Mouse (Mus musculus) testis, postnatal 10 days (tissue): Measurements from ENCODE around the gene Plod2.
A peak's percentile ranks its signal among the peaks of the same experiment; 100 is the strongest.

Experiments used
- DNase-seq: peaks from one replicate; pipeline ENCODE4 v3.0.0; 2021; ENCODE audit warnings: low spot score

Plod2 gene

DNA sequence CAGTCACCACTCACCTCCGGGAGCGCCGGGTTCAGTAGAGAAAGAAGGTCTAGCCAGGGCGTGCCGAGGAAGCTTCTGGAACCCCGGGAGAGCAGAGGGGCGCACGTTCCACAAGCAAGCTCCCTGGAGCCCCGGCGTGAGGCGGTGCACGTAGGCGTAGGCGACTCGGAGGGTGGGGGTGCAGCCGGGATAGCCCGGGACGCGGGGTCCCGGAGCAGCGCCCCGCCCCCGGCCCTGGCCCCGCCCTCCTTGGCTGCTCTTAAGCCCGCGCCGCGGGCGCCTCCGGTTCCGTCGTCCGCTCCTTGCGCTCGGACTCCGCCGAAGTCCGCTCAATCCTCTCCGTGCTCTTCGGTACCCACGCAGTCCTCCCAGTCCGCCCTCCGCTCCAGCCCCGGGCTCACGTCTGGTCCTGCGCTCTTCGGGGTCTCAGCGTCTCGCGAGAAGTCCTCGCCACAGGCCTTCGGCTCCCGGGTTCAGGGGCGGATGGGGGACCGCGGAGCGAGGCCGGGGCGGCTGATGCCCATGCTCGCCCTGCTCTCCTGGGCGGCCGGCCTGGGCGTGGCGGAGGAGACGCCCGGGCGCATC is at the start of gene Plod2:
Plod2 (plus strand) TSS at position 247 of the 585 bp plus-strand sequence.
- DNase-seq: peak; percentile 83

DNA sequence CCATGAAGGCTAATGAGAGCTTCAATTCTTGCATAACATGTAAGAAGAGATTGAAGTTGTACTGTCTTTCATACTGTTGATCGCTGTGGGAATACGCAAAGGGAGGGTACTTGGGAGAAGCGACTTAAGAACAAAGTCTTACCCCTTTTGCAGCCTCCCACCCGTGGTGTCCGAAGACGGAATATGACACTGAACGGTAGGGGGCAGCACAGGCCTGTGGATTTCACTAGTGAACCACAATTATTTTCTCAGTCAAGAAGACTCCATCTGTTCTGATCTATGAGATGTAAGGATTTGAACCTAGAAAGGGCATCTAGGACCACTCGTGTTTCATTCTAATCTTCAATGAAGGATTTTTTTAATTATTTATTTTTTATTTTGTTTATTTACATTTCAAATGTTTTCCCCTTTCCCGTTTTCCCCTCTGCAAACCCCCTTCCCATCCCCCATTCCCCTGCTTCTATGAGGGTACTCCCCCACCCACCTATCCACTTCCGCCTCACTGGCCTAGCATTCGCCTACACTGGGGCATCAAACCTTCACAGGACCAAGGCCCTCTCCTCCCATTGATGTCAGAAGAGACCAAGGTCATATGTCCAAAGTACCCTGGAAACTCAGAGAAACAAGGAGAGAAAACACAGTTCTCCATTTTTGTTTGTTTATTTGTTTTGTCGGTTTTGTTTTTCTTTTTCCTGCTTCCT is 42.2 kb upstream of the Plod2 start:
- DNase-seq: peak; percentile 97

DNA sequence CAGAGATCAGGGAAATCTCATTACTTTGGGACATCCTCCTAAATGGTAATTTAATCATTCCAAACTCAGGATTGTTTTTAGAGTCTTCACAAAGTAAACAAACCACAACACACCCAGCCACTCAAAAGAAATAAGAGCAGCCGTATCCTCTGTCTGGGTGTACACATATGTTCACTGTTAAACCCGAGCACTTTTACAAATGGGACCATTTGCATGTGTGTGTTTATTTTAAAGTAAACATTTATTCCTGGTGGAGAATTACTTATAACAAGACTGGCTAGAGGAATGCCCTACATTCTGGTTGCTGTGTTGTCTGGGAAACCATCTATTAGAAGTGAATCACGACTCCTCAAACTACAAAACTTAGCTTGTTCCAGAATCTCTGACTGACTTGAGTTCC is 37.8 kb upstream of the Plod2 start:
- DNase-seq: no peak

DNA sequence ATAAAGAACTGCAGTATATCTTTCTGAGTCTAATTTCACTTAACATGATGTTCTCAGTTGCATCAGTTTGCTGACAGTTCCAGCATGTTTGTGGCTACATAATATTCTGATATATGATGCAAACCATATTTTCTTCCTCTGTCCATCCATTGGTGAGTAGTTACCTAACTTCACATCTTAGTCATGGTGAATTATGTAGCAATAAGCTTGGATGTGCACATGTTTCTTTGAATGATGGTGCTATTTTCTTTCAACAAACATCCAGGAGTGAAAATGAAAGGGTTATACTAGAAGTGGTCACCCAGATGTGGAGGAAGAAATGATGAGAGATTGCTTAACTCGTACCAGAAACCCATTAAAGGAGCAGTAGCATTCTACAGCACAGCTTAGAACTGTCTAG is 37.1 kb upstream of the Plod2 start:
- no peak for DNase-seq

DNA sequence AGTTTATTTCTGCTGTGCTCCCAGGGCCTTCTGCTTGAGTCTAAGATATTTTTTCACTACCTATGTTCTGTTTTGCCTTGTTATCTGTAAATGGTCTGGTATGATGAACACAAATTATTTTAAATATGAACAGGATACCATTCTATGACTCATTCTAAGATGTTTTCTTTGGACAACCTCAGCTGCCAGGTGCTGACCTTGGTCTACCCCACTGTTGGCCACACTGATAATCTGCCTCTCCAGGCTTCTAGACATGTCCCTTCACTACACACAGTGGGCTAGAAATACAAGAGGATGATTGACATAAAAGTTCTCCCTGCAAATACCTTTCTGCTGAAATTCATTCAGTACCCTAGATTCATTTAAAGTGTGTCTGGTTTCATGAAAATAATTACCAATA is 30.3 kb upstream of the Plod2 start:
- no peak for DNase-seq

DNA sequence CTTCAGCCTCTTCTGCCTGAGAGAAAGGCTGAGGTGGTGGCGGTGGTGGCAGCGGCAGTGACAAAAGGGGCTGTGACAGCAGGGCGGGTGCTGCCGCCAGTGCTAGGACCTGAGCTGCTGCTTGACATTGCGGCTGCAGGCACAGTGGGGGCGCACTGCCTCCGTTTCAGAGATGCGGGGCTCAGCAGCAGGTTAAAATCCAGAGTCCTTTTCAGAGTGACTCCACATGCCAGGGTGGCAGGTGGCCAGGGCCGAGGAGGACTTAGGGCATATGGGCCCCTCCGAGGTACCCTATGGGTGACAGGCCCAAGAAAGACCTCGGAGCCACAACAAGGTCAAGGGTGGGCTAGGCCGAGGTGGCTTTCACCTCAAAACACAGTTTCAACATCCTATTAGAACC is 25.0 kb upstream of the Plod2 start:
- DNase-seq: peak; percentile 40

DNA sequence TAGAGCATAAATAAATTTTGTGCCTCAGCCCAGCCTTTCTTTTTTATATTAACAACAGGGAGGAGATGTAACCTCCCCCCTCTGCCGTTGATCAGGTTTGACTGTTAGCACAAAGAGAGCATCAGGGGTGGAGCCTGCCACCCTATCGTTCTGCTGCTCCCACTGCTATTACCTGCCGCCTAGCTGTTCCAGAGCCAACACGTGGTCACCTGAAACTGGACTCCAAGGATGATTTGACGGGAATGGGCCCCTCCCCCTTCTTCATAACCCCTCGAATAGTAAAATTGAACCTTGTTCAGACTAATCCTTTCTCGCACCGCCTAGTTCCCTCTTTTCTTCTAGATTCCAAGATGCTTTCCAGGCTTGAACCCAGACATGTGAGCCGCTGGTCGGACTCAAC is 21.3 kb upstream of the Plod2 start:
- DNase-seq: no peak

DNA sequence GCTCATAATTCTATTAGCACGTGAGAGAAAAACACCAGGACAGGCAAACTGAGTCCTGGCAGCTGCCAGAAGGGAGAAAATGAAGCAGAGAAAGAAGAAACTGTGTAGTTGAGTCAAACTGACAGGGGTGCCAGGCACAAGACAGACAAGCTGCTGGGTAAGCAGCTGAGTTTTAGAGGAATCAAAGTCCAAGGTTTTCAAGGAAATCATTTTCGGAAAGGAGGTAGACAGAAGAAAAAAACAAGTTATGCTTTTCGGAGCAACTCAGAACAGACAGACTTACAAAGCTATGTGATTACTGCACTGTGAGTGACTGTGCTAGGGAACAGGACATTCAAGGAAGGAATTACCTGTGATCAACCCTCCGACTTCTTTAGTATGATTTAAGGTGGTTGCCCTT is 17.5 kb upstream of the Plod2 start:
- DNase-seq: no peak

DNA sequence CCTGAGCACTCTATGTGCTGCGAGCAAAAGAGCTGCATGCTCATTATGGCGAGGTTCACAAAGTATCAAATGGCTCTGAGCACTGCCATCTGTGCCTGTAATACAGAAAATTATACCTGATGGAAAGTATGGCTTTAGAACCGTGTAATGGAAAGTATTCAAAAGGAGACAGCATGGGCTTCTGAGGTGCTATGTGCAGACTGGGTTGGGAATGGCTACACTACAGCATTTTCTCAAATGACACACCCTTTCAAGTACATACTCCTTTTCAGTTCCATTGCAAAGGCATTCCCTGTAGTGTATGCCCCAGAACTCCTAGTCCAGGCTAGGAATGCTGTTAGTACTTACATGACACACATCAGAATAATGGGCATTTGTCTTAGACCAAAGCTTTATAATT is 12.0 kb upstream of the Plod2 start:
- DNase-seq: no peak

DNA sequence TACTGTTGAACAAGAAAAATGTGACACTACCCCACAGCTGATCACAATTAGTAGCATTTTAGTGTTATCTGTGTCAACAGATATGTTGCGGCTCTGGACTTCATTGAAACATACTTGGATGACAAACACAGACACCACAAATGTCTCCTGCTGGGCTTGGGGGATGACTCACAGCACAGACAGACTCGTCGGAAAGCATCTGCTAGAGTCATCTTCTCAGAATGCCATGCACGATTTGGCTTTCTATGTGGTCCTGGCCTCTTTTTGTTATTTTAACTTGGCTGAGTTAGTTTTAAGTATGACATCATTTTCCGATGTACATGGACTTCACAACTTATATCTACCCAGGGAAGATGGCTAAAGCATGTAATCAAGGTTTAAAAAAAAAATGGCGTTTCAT is 4.3 kb upstream of the Plod2 start:
- DNase-seq: no peak

DNA sequence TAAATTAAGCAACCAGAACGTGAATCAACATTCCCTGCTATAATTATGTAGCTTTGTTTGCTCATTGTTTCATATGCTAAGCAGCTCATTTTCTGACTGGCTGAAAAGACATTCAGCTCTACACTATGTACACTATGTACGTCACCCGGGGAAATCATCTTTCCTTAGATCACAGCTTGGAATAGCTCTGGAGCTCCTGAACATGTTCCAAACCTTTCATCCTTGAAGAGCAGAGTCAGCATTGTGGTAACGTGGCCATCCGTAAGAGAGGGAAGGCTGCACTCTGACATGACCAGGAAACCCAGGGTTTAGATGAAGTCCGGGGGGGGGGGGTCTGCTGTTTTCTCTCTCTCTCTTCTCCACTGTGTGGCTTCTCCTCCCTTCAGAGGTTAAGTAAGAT is 3.8 kb upstream of the Plod2 start:
- DNase-seq: no peak

DNA sequence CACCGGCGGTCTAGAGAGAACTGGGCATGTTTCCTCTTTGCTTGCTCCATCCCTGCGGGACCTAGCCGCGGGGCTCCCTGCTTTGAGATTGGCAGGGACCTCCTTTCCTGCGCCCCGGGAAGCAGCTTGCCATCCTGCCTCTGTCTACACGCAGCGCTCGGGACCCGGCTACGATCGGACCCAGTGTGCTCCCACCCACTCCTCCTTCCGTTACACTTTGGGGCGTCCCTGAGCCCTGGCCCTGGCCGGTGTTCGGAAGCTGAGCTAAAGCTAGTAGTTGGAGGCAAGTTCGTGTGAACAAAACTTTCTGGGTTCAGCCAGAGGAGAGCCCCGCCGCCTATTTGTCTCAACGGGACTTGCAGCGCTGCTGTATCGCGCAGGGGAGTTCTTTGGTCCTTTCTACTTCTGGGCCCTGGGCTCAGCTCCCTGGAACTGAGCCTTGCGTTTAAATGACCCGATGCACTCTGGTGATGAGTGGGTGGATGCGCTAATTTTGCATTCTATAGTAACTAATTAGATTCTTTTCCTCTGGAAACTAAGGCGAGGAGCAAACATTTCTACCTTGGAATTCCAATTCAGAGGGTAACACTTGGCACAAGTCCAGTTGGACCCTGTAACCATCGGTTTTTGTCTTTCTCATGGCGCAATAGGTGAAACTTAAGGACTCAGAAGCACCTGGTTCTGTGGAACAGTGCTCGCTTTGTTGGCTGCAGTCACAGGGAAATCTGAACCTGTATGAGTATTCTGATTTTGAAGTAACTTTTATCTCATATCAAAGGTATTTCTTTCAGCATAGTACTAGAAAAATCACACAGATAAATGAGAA is 781 bp downstream of the Plod2 start:
- DNase-seq: peak; percentile 65

DNA sequence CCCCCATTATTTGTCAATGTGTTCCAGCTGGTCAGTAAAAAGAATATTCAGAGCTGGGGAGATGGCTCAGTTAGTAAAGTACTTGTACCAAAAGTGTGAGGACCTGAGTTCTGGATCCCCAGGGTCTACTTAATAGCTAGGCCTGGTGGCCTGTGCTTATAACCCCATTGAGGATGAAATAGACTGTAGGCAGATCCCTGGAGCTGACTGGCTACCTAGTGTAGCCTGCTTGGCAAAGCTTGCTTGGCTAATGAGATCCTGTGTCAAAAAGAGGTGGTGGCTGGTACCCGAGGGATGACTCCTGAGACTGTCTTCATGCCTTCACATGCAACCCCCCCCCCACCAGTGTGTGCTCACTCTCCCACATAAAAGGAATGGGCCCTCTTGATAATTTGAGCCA is 2.1 kb downstream of the Plod2 start:
- DNase-seq: no peak

DNA sequence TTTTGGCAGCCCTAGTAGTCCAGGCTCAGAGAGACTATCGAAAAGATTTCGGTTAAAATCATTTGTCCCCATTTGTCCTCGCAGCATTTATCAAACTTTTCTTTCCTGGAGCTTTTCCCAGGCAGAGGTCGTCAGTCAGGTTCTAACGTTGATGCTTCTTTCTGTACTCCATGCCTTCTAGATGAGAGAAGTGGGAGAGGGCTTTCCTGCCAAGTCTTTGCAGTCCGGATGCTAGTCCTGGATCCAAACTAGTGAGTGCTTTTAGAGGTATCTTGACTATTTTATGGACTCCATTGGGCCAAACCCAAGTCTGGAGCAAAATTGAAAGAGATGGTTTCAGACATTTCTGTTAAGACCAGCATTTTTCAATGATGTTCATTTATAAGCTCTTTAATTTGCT is 3.0 kb downstream of the Plod2 start:
- no peak for DNase-seq

DNA sequence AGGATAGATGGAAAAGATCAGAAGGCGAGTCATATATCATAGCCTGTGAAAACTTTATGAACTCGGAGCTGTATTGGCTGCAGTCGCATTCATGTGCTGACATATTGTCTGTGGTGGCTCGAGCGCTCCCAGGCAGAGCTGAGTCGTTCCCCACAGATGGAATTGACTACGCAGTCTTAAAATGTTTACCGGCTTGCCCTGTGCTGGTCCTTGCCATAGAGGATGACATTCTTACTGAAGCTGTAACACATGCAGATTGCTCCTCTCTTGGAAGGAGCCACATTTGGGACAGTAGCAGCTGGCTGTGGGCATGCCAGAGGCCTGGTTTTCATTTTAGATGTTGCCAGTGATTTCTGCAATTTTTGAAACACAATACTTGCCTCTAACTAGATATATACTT is 4.4 kb downstream of the Plod2 start:
- no peak for DNase-seq

DNA sequence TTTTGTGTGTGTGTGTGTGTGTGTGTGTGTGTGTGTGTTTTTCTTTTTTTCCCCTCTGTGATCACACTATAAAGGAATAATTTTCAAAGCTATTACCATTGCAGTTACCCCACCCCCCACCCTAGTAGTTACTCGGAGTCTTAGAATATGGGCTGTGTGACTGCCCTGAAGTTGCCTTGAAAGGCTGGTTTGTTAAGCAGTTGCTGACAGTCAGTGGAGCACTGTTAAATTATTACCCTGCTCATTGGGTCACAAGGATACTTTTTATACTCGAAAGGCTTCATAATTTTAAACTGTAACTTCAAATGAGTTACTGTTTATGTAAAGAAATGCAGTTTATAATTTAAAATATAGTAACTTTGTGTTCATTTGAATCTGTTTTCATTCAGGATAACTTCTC is 5.1 kb downstream of the Plod2 start:
- no peak for DNase-seq

DNA sequence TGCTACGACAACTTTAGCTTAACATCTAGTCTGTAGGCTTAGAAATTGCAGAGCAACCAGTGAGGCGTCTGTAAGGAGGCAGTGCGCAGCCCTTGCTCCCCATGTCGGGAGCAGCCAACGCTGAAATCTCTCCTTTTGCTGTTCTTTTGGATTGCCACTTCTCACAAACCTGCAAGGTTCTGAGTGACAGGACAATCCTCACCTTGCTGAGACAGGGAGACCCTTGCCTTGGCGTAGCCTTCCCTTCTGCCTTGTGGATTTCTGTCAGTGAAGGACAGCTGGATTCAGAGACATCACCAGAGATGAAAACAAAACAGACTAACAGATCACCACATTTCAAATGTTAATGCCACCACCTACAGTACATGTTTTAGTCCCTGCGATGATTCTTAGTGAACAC is 5.8 kb downstream of the Plod2 start:
- DNase-seq: no peak

DNA sequence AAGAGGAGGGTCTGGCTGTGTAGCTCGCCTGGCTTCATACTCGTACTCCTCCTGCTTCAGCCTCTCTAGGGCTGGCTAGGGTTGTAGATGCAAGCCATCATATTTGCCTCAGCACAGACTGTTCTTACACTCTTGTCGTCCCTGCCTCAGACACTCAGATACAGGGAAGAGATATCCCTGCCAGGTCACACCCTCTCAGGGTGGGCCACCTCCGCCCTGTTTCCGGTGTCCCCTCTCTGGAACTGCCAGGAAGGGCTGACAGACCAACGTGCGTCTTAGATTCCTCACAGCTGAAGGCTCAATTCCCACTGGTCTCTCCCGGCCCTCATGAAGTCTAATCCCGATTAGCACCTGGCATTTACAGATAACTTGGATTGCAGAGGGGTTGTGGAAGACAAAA is 6.6 kb downstream of the Plod2 start:
- no peak for DNase-seq

DNA sequence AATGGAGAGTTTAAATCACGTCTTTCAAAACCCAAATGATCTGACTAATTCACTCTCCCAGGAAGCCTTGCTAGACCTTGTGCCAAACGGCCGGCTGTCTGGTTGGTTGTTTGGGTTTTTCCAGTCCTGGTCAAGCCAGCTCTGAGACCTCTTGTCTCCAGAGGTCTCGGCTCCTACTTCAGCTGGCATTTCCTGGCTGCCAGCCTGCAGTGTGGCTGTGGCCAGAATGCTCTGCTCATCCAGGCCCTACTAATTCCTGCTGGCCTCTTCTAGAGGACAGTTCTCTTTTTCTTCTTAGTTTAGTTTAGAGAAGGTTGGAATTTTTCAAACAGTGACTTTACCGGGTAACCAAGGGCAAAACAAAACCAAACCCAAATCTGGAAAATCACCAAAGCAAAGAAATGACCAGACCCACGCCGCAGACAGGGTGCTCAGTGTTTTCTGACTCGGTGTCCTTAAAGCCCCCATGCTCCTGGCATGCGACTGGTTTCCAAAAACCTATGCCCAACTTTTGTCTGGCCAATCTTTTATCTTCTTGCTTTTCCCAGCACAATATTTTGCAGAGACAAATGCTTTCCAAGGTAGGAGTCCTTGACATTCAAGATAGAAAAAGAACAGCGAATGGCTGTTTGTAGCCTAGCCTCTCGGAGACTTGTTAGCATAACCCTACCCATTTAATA is 7.9 kb downstream of the Plod2 start:
- DNase-seq: no peak

DNA sequence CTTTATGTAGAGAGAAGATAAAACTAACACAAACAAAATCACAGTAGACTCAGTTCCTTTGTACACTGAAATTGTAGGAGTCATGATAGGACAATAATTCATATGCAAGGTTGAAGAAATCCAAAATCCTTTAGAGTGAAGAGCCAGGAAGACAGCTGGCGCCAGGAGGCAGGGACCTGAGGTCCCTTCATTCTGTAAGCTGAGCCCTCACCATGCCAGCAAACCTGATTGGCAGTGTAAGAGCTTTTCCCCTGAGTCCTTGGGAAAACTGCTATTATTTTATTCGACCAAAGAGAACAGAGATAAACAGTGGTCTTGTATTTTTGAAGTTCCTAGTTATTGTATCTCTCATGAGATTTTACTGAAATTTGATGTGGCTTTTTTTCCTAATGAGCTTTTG is 9.0 kb downstream of the Plod2 start:
- no peak for DNase-seq

DNA sequence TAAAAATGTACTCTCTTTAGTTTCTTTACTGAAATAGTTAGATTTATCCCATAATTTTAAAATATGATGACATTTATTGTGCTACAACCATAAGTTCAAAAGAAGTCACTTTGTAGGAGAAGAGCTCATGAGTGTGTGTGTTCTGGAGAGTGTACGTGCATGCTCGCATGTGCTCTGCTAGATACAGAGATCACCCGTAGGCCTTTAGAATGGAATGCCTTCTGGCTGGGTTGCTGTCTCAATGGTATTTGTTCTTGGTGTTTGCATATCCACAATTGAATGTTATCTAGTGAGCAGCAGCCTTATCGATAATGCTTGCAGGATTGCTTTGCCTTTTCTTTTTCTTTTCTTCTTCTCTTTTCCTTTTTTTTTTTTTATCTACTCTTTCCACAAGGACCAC is 9.6 kb downstream of the Plod2 start:
- no peak for DNase-seq

DNA sequence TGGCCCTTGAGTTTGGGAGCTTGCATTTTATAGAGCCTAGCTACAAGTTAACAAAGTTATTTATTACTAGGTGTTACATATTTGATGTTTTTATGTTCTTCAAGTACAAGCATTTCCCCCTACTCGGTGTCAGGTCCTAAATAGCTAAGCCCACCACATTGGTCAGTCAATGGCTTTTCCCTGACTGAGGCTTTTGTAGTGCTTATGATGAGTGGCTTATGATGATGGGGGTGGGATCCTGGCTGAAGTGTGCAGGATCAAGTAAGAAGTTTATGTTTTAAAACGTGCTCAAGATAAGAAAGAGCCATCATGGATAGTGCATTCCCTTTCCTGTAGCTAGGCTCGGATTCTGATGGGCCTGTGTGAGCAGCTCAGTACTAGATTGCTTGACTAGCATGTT is 10.7 kb downstream of the Plod2 start:
- no peak for DNase-seq
